Mouse (Mus musculus): ENCODE measurements around the gene Ube2q2. TPM values are rescaled to one million over a fixed set of nuclear protein-coding genes. Genes with fewer than 3 reads are reported as not detected.

Ube2q2 gene
- polyA plus RNA-seq (2015; fragmentation: Nextera tagmentation; extraction: Ambion mirVana) = 22.0 and 27.9 TPM in 2 replicates

GRCm38 (mm10) chr9:55148854-55149498 is at the start of gene Ube2q2:
TSS of gene Ube2q2 (plus strand) at chr9:55148854.

GRCm38 (mm10) chr9:55208790-55209481 is 60.3 kb downstream of the Ube2q2 start, which contains the start of gene Fbxo22:
TSS of gene Fbxo22 (plus strand) at chr9:55208925.

Other genes with a start within 250 kb of the Ube2q2 start
- gene Hykk, start 231.6 kb upstream of the Ube2q2 start, polyA plus RNA-seq (2015; fragmentation: Nextera tagmentation; extraction: Ambion mirVana) = 2.0 and 2.2 TPM in 2 replicates
- gene Psma4, start 198.1 kb upstream of the Ube2q2 start, polyA plus RNA-seq (2015; fragmentation: Nextera tagmentation; extraction: Ambion mirVana) = 334 and 356 TPM in 2 replicates
- 0.79 and 1.4 TPM in 2 replicates for gene AY074887, start 197.9 kb upstream of the Ube2q2 start, polyA plus RNA-seq (2015; fragmentation: Nextera tagmentation; extraction: Ambion mirVana)
- 2.6 and 9.2 TPM in 2 replicates for gene Chrna5, start 168.0 kb upstream of the Ube2q2 start, polyA plus RNA-seq (2015; fragmentation: Nextera tagmentation; extraction: Ambion mirVana)
- gene Chrna3, start 122.3 kb upstream of the Ube2q2 start, polyA plus RNA-seq (2015; fragmentation: Nextera tagmentation; extraction: Ambion mirVana) = 14.0 and 30.8 TPM in 2 replicates
- 5.4 and 15.8 TPM in 2 replicates for gene Chrnb4, start 100.1 kb upstream of the Ube2q2 start, polyA plus RNA-seq (2015; fragmentation: Nextera tagmentation; extraction: Ambion mirVana)
- gene Fbxo22, start 60.1 kb downstream of the Ube2q2 start, polyA plus RNA-seq (2015; fragmentation: Nextera tagmentation; extraction: Ambion mirVana) = 28.9 and 37.8 TPM in 2 replicates
- gene Nrg4, start 178.0 kb downstream of the Ube2q2 start, polyA plus RNA-seq (2015; fragmentation: Nextera tagmentation; extraction: Ambion mirVana) = 1.1 and 2.1 TPM in 2 replicates
- 0.39 and 0.50 TPM in 2 replicates for gene Tmem266, start 178.1 kb downstream of the Ube2q2 start, polyA plus RNA-seq (2015; fragmentation: Nextera tagmentation; extraction: Ambion mirVana)

Data from adrenal gland, postnatal 0 days (tissue).